Mouse (Mus musculus): ENCODE results near the gene Olfr651.

DNA sequence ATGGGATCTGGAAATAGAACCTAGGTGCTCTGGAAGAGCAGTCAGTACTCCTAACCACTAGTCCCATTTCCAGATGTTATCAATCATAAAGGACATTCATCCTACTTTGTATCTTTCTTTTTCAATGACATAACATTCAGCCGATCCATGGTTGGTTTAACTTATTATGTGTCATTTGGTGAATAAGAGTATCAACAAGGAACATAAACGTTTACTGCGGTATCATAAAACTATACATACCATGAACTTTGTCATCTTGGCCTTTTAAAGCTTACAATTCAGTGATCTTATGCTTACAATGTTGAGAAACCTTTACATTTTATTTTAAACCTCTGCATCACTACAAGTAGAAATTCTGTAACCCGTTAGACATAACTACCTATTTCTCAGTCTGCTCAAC is 31.5 kb downstream of the Olfr651 start:
- TF ChIP-seq POLR2A (IDR thresholded peaks at IDR 0.05; ENCODE audit: low read depth, low read length) (no peak), CTCF (IDR thresholded peaks at IDR 0.05; ENCODE audit: extremely low read depth, insufficient read depth, insufficient read length, insufficient replicate concordance) (no peak)
